Mouse (Mus musculus) cerebellum, adult 11 months (tissue): ENCODE results near the gene Gramd1c.

ENCODE experiments used
- DNase-seq: peaks from one replicate; pipeline ENCODE4 v3.0.0; 2022

Gramd1c gene

DNA sequence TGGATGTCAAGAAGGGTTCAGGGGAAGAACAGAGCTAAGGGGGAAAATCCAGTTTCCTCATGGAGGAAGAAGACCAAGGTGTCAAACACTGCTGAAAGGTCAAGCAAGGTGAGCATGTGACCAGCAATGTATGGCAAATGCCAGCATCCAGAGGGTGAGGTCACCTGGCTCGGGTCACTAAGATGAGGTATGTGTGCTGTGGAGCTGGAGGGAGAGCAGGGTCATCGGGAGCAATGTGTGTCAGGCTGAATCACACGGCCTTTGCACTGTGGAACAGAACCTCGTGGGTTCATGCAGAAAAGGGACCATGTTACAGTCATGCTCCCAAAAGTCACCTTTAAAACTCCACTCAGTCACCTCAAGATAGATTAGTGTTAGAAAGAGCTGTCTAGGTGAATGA is 45.4 kb downstream of the Gramd1c start:
- DNase-seq: no peak

DNA sequence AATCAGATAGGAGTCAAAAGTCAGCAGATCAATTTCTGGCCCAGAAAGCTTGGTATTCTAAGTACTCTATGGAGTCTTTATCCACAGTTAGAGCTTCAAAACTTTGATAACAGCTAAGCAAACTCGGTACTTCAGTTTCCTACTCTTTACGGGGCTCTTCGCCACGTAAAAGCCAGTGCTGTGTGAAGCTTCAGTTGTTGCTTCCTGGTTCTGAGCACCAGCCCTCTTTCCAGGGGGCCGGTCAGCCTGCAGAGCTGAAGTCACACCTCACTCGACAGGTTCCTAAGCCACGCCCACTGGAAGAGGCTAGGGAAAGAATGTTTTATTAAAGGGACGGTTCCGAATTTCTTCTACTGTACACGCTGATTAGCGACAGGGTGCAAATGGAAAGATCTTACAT is 47.0 kb downstream of the Gramd1c start:
- no peak for DNase-seq

DNA sequence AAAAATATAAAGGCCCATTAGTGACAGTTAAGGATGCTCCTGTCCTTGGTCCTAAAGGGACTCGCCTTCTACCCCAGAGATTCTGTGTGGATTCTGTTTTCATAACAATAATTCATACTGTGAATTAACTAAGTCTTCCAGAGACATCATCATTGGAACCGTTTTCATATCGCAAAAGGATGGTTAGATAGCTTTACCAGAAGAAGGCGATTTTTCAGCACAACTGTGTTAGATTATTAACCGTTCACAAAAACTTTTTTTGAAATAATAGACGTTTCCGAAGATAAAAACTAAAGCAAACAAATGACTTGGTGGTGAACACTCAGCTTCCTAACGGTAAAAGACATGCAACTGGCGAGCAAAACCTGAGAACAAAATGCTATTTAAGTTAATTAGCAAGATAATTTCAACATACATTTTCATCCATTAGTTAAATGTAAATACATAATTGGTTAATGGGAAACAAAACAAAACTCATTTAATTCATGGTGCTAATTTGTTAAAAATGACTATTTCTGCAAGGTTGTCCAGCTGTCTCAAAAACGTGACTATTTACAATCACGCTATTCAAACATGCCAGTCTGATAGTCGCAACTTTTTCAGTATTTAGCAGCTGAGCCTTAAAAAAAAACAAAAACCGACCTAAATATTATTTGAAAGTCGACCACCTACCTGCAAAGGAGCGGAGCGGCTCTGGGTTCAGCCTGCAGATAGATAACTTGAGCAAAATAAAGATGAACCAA is 47.6 kb downstream of the Gramd1c start:
- no peak for DNase-seq

DNA sequence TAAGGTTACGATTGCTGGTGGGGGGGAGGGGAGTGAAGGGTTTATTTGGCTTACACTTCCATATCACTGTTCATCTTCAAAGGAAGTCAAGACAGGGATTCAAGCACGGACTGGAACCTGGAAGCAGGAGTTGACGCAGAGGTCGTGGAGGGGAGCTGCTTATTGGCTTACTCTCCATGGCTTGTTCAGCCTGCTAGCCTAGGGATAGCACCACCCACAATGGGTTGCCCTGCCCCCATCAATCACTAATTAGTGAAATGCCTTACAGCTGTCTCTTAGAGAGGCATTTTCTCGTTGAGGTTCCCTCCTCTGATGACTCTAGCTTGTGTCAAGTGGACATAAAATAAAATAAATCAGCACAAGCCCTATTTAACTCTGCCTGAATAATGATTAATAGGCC is 52.1 kb downstream of the Gramd1c start:
- no peak for DNase-seq

DNA sequence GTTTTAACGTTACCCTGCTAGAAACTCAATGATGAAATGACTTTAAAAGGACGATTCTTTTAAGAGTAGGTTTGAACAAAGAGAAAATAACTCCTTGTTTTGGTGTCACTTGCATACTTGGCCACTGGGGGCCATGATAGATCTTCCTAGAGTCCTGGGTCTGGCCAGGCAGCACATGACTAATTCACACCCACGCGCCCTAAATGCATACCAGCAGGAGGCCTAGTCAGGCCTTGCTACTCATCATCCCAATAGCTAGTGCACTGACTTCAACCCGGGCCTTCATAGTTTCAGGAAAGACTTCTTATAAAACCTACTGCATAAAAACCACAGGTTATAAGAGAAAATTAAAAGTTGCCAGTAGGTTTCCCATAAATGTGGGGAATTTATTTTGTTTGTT is 61.1 kb downstream of the Gramd1c start:
- DNase-seq: no peak

DNA sequence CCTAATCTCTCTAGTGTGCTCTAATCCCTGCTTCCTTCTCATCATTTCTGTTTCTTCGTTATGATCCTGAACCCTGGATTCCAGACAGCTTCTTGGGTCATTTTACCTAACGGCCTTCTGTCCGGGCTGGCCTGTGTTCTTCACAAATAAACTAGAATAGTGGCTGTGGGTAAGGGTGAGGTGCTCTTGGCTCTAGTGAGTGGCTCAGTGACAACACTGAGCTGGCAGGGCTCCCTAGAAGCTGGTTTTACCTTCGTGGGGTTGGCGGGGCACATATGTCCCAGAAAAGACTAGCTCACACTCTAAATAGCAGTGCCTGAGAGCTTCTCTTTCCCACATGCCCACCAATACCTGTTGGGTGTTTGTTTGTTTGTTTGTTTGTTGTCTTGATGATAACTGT is 63.6 kb downstream of the Gramd1c start:
- peak; percentile 7 for DNase-seq

DNA sequence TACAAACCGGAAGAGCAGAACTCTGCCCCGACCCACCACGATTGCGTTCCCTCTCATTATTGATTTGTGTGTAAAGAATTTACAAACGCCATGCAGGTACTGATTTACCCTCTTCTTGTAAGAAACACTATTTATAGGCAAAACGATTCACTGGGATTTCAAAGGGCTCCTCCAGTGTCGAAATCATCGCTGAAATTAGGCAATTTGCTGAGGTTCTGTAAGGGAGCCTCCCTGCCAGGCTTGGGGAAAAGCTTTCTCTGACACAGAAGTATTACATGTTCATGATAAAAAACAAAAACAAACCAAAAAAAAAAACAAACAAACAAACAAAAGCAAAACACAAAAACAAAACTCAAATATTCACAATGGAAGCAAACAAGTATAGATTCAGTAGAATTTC is 64.0 kb downstream of the Gramd1c start:
- no peak for DNase-seq

DNA sequence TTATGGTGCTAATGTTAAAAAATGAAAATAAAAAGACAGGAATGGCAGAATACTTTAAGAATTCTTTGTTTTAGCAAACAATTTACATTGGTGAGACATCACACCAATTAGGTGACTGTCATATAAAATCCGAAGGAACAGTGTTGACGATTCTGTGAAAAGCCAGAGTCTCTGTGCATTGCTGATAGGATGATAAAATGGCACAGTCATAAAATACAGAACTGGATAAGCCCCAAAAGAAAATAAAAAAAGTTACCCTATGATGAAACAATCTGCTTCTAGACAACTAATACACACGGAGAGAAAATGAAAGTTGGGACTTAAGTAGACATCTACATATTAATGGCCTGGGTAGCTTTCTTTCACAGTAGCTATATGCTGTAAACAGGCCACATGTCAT is 68.5 kb downstream of the Gramd1c start:
- DNase-seq: no peak

DNA sequence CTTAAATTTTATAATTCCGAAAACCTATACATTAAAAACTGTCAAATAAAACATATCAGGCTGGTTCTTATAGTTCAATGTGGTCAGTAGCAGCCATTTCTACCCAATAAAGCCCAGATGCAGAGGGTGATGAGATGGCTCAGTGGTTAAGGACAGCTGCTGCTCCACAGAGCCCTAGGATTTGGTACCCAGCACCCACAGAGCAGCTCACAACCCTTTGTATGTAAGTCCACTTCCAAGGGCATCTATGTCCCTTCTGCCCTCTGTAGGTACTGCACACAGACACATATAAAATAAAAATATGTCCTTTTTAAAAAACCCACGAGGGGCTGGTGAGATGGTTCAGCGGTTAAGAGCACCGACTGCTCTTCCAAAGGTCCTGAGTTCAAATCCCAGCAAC is 76.8 kb downstream of the Gramd1c start:
- DNase-seq: no peak

DNA sequence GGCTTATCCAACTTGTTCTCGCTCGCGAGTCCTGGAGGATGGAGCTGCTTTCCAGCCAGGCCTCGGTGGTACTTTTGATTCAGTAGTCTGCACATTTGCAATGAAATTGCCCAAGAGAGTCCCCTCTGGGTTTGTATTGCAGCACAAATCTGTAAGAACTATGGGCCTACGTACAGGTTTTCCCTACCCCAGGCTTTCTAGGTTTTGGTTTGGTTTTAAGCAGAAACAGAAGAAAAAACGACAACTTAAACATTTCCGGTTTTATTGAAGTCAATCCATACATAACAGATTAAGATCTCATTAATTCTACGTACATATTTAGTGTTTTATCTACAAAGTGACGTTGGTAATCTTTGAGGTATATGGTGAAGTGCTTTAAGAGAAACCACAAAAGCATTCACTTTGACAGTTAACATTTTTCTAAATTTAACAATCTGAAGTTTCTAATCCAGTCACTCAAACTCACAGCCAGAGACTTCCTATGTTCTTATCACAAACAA is 83.0 kb downstream of the Gramd1c start:
- DNase-seq: no peak

DNA sequence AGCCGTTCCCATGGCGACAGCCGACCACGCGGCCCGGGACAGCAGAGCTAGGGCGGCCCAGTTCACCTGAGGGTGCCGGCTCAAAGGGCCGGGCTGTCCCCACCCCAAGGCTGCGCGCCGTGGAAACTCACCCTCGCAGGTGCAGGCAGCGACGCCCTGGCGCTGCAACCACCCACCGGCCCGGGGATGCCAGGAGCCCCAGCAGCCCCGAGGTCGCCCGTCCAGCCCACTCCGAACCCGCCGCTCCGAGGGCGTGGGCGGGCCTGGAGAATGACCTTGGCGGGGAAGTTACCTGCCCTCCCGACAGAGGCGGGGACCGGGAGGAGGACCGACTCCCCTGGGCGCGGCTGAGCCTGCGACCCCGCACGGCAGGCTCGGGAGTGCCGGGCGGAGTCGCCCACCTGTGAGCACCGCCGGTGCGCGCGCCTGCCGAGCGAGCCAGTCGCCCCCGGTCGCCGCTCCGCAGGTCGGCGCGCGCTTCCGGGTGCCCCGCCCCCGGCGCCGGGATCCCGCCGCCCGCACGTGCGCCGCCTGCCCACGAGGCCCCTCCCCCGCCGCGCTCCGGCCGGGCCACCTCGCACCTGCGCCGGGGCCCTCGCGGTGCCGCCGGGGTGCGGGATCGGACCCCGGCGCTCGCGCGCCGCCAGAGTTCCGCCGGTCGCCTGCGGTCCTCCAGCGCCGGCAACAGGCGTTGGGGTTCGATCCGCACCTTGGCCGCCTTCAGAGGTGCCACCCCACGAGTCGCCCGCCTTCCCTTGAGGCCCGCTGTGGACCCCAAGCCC is 83.6 kb downstream of the Gramd1c start, which contains the start of gene Zdhhc23:
Gene Zdhhc23, minus strand, starts transcription at position 464 of the 782 bp plus-strand sequence.
- peak; percentile 12 for DNase-seq

DNA sequence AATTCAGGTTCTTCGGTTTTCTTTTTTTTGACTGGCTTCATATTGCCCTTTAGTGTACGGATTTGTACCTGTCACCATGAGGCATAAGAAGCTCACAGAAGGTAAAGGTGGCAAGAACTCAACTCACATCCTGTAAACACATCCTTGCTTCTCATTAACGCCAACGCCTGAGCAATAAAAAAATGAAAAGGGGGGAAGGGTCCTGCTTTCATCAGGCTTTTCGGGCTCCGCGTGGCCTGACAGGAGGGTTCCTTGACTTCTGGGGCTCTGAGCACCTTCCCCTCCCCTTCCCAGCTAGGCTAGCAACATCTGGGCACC is 84.2 kb downstream of the Gramd1c start:
- DNase-seq: no peak

DNA sequence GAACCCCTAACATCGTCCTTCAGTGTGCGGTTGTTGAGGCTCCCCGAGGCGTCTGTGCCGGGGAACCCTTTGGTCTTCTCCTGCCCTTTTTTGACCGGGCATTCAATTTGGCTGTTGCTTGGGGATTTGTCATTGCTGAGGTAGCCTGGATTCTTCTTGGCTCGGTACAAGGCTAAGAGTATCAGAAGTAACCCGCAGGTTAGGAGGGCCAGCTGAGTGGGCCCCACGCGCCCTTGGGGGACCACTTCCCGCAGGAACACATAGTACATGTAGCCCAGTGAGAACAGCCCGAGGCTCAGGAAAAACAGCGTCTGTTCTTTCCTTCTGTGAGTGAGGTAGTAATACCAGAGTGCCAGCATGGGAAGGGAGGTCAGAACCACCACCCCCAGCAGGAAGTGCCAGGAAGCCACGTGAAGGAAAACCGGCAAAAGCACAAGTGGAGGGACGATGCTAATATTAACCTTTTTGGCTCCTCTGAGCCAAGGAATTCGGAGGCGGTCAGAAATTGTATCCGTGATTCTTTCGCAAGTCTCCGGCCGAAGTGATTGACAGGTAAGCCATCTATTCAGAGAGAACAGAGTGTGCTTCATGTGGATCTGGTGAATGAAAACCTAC is 89.4 kb downstream of the Gramd1c start:
- DNase-seq: no peak

DNA sequence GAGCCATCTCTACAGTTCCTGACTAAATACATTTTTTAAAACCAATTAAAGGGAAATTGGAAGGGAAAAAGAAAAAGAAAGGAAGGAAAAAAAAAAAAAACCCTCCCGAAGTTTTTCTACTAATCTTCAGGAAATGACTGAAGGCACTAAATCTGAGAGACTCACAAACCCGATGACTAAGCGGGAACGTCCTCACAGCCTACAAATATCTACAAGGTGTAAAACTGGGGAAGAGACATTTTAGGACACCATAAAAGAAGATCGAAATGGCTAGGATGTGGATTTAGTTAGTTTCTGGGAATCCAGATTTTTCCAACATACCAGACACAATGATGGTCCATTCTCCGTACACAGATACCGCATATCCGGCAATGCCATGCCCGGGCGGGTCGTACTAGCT is 90.0 kb downstream of the Gramd1c start:
- no peak for DNase-seq

DNA sequence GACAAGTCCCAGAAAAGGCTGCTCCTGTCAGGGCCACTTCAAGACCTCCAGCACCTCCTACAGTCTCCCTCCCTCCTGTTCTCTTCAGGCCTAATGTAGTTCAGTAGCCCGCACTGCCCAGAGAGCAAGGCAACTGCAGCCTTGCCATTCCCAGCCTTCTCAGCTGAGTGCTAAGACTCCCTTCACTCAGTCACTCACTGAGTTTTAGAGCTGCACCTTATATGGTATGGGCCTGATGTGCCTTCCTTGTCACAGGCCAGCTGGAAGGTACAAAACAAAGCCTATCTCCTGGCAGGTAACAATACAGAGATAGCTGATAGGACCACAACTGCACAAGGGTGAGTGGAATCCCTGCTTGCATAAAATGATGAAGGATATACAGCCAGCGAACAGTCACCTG is 90.8 kb downstream of the Gramd1c start:
- DNase-seq: no peak

DNA sequence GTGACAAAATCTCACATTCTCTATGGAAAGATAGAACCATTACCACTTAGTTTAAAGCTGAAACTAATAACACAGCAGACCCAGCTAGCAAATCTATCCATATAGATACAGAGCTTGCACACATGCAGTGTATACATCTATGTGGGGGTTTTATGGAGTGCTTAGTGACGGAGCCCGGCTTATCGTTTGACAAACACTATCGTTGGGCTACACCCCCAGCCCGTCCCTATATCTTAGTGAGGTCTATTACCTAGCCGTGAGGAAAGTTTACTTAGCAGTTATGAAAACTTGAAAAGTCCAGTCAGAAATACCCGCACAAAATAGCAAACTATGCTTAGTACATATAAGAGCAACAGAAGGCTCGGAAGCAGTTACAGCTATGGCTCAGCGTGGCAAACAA is 91.4 kb downstream of the Gramd1c start:
- DNase-seq: no peak

DNA sequence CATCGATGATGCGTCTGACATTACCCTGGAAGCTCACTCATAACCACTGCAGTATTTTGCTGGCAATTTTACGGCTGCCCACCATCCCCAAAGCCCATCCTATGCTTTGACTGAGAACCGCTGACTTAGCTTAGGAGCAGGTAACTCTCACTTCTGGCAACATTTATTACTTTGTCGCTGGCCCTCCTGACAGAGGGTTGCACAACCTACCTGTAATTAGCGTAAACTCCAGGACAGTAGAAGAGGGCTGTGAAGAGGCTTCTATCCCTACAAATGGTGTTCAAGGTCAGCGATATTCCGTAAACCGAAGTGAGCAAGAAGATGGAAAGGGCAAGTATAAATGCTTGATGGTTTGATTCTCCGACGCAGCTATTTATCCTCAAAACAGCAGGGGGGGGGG is 92.0 kb downstream of the Gramd1c start:
- no peak for DNase-seq

DNA sequence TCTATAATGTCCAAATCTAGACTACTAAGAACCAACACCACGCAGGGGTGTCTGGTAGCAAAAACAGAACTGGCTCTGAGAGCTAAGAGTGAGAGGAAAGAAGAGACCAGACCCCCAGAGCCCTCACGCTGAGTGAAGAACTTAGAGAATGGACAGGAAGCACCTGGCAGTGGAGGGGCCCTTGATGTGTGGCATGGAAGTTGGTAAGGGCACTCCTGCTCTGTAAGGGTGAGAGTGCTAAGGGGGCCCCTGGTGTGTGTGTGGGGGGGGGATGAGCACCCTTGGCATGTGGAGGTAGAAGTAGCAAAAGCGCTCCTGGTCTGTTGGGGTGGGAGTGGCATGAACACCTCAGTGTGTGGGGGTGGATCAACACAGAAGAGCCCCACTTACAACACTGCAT is 92.7 kb downstream of the Gramd1c start:
- DNase-seq: no peak

DNA sequence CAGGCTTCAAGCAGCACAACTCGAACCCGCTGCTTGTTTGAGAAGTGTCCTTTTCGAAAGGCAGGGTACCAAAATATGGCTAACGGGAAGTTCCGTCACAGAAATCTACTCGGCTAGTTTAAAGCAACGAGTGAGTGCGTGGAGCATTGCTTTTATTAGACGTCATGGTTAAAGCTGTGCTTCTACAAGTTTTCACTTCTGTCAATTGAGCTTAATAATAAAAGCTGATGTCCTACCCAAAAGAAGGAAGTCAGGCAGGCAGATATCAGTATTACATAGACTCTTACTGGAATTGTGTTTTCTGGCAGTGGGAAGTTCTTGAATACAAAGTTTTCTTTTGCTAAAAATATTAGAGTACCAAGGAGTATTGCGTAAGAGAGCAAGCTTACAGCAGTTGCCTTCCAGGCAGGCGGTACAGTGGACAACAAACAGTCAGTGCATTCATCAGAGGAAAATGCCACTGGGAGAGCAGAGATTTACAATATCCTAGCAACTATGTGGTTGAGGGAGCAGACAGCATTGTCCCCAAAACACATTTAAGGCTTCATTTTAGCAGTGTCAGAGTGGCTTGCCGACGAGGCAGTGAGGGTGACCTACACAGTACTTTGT is 97.3 kb downstream of the Gramd1c start:
- no peak for DNase-seq

DNA sequence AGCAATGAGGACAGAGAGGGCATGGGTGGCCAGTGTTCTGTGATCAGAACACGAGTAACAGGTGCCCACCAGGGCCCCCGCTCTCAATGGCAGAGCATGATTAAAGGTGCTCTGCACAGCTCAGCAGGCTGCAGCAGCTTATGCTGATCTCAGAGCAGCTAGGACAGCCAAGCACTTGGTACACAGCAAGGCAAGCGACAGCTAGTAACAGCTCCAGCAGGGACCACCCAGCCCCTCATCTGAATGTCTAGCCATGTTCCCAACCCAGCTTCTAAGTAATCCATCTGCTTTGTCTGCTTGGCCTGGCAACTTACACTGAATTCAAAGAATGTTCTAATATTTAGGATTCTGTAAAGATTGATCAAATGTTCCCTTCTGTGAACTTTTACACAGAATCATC is 99.4 kb downstream of the Gramd1c start:
- DNase-seq: no peak

DNA sequence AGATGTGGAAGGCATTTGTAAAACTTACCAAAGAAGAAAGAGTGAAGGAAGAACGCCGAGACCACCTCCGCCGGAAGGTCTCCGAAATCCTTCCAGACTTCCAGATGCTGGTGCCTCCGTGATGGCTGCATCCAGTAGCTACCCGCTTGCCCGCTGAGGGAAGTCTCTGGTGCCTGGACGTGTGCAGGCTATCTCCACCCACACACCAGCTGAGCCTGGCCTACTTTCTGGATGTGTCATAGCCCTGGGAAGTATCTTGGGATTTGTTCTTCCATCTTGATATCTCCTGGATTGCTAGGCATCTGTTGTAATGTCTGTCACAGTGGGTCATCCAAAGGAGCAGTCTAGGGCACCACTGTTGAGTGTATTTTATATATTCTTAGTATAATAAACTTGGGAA is 99.9 kb downstream of the Gramd1c start:
- no peak for DNase-seq

DNA sequence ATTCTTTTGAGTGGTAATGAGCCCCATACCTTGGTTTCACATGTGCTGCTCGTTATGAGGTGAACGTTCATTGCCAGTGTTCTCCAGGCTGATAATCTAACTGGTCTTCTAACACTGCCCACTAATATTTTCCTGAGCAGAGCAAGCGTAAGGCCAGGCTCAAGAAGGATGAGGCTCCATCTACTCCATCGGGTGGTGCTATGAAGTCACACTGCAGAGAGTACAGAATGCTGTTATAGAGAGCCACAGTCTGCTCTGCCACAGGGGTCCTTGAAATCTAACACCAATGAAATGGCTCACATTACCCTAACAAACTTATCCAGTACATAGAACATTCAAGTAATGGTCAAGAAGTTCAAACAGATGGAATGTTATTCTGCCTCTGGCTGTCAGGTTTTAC is 105.1 kb downstream of the Gramd1c start:
- DNase-seq: no peak

DNA sequence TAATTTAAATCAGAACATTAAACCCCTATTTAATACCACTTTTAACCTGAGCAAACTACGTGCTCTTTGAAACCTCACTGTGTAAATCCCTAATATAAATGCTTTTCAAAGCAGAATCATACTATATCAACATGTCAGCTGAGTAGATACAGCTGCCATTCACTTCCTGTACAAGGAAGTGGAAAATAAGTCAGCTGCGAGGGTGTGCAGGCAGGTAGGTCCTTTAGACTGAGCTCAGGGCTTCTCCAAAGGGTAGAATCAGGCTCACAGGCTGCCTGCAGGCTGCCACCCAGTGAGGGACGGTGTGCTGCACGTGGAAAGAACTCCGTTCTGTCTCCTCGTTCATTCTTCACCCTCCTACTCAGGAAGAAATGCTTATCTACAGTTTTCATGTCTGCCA is 108.2 kb downstream of the Gramd1c start:
- no peak for DNase-seq

DNA sequence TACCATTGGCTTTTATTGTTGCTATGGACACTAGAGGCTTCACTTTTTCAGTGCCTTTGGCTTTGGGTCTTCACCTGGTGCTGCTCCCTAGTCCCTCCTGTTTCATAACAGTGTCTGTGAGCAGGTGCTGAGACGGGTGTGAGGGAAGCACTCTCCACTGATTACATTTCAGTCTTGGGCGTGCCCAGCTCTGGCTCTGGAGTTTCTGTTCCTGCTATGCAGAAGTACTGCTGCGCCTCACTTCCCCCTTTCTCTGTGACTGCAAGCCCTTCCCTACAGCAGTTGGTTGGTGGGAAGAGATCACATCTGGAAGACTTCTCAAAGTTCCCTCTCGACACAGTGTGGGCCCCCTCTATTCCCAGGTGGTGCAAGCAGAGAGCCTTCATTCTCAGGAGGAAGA is 111.6 kb downstream of the Gramd1c start:
- DNase-seq: no peak
